Mouse (Mus musculus) urinary bladder, postnatal 36 days (tissue): ENCODE measurements around the gene Rtn4rl2.
"Not testable (repeated sequence)": the region's sequence is repeated elsewhere in the genome, so short reads cannot be mapped to it uniquely, and the experiment has no call there.

Source experiments
- DNase-seq, 2 experiments: peaks; one replicate each; pipeline ENCODE4 v3.0.0; 2022; ENCODE audit warnings: low spot score in 2 of 2, mixed read lengths in 1 of 2

Rtn4rl2 gene

GRCm38 (mm10) chr2:84886234-84886731 lies at the start of gene Rtn4rl2:
Rtn4rl2 (minus strand) TSS chr2:84886710.
- DNase-seq, result no peak

- DNase-seq, result no peak
These were observed 48.6 kb upstream of the Rtn4rl2 start for GRCm38 (mm10) chr2:84935065-84935464.

DNA sequence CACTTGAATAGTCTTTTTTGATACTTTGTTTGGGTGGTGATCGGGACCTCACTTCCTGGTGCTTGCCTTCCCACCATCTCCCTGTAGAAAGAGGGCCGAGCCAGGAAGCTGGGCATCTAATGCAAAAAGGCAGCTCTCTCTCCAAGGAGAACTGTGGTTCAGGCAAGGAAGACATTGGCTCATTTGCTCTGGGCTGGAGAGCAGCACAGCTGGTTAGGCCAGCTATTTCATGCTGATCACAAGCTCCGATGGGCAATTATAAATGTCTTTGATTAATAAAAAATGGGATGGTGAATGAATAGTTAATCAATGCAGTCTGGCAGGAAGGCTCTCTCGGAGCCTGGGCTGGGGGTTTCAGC lies 48.1 kb upstream of the Rtn4rl2 start:
- DNase-seq, result no peak

GRCm38 (mm10) chr2:84933992-84934648 lies 47.6 kb upstream of the Rtn4rl2 start:
- DNase-seq, result no peak

GRCm38 (mm10) chr2:84930186-84930585 lies 43.7 kb upstream of the Rtn4rl2 start:
- DNase-seq, result no peak

DNA sequence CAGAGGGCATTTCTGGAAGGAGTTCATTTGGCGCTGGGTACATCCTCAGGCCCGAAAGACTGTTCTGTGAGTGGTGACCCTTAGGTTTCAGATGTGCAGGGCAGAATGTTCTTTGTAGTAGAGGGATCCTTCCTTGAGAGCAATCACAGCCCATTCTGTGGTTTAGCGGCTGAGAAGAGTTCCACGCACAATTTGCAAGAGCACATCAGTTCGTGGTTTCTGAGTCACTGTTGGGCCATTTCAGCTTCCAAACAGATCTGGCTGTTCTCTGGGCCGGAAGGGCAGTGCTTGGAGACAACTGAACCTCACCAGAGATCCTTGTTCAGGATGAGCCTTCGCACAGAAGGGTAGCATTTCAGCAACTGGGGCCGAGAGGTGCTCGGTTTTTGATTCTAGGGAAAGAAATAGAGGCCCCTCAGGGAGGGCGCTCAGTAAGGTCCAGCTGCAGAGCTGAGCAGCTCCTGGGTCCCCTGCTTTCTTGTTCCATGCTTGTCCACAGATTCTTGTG lies 33.1 kb upstream of the Rtn4rl2 start:
- DNase-seq, result no peak

DNA sequence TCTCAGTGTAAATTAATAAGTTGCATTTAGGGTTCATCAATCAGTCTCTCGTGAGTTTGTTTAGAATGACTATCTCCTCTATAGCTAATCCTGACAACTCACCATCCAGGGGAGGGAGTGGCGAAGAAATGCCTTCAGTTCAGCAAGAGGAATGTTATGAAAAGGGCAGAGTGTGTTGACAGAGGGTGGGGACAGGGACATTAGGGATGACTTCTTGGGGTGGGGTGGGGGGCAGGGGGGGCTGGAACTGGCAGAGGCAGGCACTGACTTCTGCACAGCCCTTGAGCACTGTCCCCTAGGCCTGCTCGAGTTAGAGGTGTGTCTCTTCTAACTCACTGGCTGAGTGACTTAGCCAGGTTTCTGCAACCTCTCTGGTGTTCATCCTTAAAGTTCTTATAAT lies 31.7 kb upstream of the Rtn4rl2 start:
- no peak for DNase-seq

DNA sequence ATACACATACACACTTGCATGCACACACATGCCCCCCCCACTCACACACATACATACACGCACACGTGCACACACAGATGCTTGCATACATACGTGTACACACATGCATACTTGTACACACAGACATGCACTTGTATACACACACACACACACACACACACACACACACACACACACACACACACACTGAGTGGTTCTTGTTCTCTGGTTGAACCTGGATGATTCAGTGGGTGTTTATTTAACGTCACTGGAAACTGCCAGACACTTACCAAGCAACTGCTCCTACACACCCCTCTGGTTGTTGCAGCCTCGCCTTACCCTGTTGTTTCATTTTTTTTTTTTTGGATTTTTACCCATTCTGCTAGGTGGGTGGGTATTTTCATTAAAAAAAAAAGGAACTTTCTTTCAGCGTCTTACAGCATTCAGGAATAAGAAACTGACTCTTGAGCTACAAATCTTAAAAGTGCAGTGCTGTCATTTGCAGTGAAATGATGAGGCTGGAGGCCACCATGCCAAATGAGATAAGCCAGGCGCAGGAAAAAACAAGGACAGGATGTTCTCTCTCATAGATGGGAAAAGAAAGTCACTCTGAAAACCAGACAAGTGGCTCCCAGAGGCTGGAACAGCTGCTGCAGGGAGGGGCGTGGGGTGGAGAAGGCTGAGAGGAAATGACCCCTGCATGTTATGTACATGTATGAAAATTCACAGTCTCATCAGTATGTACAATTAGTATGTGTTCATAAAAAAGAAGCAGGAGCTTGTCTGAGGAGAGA lies 30.2 kb upstream of the Rtn4rl2 start:
- peak; percentile 23 to 65 for DNase-seq

DNA sequence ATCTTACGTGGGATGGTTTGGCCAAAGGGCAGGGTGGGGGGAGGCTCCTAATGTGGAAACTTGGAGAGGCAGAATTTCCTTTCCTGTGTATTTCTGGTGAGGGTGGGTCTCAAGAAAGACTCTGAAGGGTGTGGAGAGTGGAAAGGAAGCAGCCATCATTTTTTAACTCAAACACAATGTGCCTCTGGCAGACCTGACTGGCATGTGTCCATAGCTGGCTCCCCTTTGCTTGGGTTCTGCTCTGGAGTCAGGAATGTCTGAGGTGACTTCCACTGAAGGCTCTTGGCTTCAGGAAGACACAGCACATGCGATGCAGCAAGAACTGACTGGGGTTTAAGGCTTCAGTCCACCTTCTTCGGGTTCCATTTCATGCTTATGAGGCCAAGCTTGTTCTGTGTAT lies 28.8 kb upstream of the Rtn4rl2 start:
- DNase-seq, result no peak

DNA sequence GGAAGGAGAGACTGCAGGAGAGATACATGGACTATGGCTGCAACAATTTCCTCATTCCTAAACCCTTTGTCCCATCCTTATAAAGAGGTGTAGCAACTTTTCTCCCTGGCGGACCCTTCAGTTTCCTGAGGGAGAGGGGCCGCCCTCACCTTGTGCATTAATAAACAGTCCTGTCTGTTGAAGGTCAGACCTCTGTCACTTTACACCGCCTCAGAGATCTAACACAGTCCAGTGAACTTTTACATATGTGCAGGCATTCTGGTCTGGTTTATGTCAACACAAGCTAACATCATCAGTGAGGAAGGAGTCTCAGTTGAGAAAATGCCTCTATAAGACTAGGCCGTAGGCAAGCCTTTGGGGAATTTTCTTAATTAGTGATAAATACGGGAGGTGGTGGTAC lies 27.4 kb upstream of the Rtn4rl2 start:
- no peak for DNase-seq

DNA sequence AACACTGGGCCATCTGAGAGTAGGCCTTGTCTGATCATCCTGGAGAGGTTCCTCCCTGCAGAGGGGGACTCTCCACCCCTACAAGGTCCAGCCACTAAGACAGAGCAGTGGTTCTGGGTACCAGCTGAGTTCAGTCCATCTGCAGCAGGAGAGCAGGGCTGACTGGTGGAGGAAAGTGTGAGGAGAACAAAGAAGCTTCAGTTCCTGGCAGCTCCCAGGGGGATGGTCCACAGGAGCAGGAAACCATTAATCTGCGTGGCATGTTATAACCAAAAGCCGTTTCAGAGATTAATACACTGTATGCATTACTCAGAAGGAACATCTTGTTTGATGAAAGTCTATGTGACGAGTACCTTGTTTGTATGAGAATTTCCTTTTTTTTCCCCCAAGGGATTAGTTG lies 26.2 kb upstream of the Rtn4rl2 start:
- no peak for DNase-seq

GRCm38 (mm10) chr2:84896686-84897085 lies 10.2 kb upstream of the Rtn4rl2 start:
- DNase-seq, result not testable (repeated sequence)

- DNase-seq, result no peak
These were observed 9.1 kb upstream of the Rtn4rl2 start for GRCm38 (mm10) chr2:84895495-84896198.

- DNase-seq, result no peak
These were observed 6.8 kb upstream of the Rtn4rl2 start for GRCm38 (mm10) chr2:84893359-84893758.

DNA sequence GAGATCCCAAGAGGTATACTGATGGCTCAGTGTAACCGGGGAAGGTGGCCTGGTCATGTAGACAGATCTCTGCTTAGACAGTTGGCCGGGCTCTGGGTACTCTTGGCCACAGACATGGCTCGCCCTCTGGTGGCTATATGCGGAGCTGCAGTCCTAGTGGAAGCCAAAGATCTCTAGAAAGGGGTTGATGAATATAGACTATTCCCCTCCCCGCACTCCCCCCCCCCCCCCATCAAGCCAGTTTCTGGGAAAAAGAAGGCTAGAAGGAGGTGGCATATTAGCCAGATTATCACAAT lies 3.5 kb upstream of the Rtn4rl2 start:
- peak; percentile 69 to 79 for DNase-seq

DNA sequence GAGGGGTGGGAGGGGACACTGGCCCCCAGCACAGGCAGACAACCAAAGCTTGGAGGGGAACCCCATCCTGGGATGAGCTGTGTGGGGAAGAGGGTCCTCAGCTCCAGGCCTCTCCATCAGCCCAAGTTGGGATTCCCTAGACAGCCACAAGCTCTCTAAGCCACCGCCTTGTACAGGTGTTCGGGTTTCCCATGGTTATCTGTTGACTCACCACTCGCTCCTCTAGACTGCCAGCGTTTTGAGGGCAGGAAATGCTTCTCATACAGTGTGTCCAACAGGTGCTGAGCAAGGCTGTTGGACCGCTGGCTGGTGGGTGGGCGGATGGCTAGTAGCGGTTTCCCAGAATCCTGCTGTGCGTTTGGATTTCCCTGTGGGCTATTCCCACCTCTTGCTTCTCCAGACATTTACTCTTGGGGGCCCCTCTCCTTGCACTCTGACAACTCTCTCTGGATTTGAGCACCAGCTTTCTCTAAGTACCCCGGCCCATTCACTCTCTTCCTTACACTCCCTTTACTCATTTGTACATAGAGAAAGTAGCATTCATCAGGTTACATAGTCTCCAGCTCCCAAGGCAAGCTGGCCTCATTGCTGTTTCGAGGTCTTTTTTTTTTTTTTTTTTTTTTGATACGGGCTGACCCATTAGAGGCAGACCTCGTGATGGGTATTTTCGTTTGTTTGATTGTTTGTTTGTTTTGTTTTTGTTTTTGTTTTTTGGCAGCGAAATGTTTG lies 3.0 kb upstream of the Rtn4rl2 start:
- no peak for DNase-seq

- DNase-seq, result peak; percentile 41 to 74
These were observed 2.3 kb upstream of the Rtn4rl2 start for GRCm38 (mm10) chr2:84888657-84889315.

DNA sequence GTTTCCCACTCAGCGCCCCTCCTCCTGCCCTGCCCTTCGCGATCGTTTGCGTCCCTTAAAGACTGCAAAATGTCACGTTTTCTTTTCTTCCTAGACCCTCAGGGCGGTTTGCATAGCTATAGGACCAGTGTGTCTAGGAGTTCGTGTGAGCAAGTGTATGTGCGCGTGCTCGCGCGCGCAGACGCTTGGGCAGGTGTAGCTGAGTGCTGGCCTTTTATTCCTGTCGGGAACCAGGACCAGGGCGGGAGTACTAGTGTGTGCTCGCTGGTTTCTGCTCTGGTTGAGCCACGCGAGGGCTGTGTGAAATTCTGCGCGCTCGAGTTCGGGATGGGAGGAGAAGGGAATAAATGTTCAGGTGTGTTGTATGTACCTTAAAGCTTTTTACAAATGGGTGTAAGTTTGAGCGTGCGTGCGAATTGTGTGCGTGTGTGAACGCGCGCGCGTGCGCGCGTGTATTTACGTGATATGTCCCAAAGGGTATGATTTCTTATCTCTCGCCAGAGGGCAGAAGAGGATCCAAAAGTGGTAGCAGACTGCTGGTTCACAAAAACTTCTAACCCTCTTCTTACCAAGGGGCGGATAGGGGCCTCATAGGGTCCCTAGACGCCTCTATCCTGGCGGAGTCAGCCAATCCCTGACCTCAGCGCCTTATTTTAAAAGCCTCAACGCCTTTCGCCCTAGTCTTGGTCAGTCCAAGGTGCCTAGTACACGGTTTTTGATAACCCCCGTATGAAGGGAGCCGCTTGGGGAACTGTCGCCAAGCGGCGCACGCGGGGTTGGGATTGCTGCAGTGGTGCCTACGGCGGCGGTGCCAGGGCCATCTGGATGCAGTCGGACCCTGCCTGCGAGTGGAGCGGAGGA lies 1.1 kb upstream of the Rtn4rl2 start:
- no peak for DNase-seq

- no peak for DNase-seq
These were observed 341 bp upstream of the Rtn4rl2 start for GRCm38 (mm10) chr2:84886821-84887281.
